Mouse (Mus musculus) heart, postnatal 0 days (tissue): ENCODE results near the gene Gm5414.

Experiments
- CTCF ChIP-seq: IDR thresholded peaks from 2 replicates; pipeline ENCODE4 v1.5.1; 2016; ENCODE audit warnings: antibody characterized with exemption, control low read depth, low read depth
- EP300 ChIP-seq: IDR thresholded peaks from 2 replicates; pipeline ENCODE4 v1.6.1; 2016; ENCODE audit warnings: antibody characterized with exemption, low read depth

GRCm38 (mm10) chr15:101575506-101575905 is 52.5 kb downstream of the Gm5414 start:
- TF ChIP-seq CTCF: no peak
- no peak for TF ChIP-seq EP300
